Mouse (Mus musculus): ENCODE measurements around the gene Arpin. TPM values are rescaled to one million over a fixed set of nuclear protein-coding genes. Genes with fewer than 3 reads are reported as not detected.

Arpin gene
- total RNA-seq (2012; rRNA removed) (not detected in 2 replicates), polyA plus RNA-seq (2012; ENCODE audit: insufficient read depth in 1 of 2, insufficient read length in 2 of 2, low read depth in 1 of 2, low replicate concordance in 2 of 2, missing spikeins in 1 of 2) (not detected)

- Histone ChIP-seq H3K9ac (ENCODE audit: control insufficient read depth, low read depth, low read length, poor library complexity, severe bottlenecking) (no peak within 1 kb of the TSS), H3K27ac (ENCODE audit: control insufficient read depth, low read depth, low read length) (no peak within 1 kb of the TSS), H3K27me3 (ENCODE audit: control insufficient read depth in 1 of 2, insufficient read depth in 2 of 2, low read length in 2 of 2) (peaks cover 5% of the 10 kb centered on the region in 2 experiments), H3K4me3 (ENCODE audit: control insufficient read depth in 1 of 2, insufficient read depth in 1 of 2, low read depth in 2 of 2, low read length in 2 of 2) (no peak within 1 kb of the TSS), H3K9me3 (replicated peaks; ENCODE audit: insufficient read depth, low read length) (no peaks in the 10 kb centered on the region), H3K36me3 (ENCODE audit: control insufficient read depth in 1 of 2, insufficient read depth in 2 of 2, low read length in 2 of 2) (no peaks in the 10 kb centered on the region), H3K4me1 (ENCODE audit: control insufficient read depth in 1 of 2, insufficient read depth in 2 of 2, low read length in 2 of 2) (no peaks in the 10 kb centered on the region), H3K79me2 (ENCODE audit: control insufficient read depth, insufficient read depth, low read length, poor library complexity) (no peaks in the 10 kb centered on the region)
- no peak for DNase-seq (ENCODE audit: low read depth, low spot score)
- TF ChIP-seq CTCF (IDR thresholded peaks at IDR 0.05 in 2 of 3, conservative IDR thresholded peaks at IDR 0.05 in 1 of 3; ENCODE audit: control insufficient read depth in 1 of 3, insufficient read depth in 1 of 3, low read depth in 2 of 3, low read length in 3 of 3, poor library complexity in 1 of 3, severe bottlenecking in 1 of 3), result no peak
- TF ChIP-seq POLR2AphosphoS5 (IDR thresholded peaks at IDR 0.05; ENCODE audit: borderline replicate concordance, low read depth, low read length), result no peak
- TF ChIP-seq RAD21 (IDR thresholded peaks at IDR 0.05; ENCODE audit: low read depth, low read length), result no peak
- no peak for TF ChIP-seq ELF1 (IDR thresholded peaks at IDR 0.05; ENCODE audit: low read depth, low read length)
- no peak for TF ChIP-seq MAZ (IDR thresholded peaks at IDR 0.05; ENCODE audit: low read depth, low read length)
- TF ChIP-seq NRF1 (IDR thresholded peaks at IDR 0.05; ENCODE audit: insufficient read depth, low read depth, low read length, poor library complexity, severe bottlenecking), result no peak
- TF ChIP-seq CHD1 (IDR thresholded peaks at IDR 0.05; ENCODE audit: low read depth, low read length), result no peak
- TF ChIP-seq POLR2AphosphoS2 (IDR thresholded peaks at IDR 0.05; ENCODE audit: low read length), result no peak
- TF ChIP-seq HCFC1 (IDR thresholded peaks at IDR 0.05; ENCODE audit: low read depth, low read length), result no peak
- no peak for TF ChIP-seq ZNF384 (IDR thresholded peaks at IDR 0.05; ENCODE audit: low read depth, low read length)
- no peak for TF ChIP-seq GABPA (IDR thresholded peaks at IDR 0.05; ENCODE audit: low read depth, low read length)
- no peak for TF ChIP-seq ETS1 (IDR thresholded peaks at IDR 0.05; ENCODE audit: low read depth, low read length)
- TF ChIP-seq RCOR1 (IDR thresholded peaks at IDR 0.05; ENCODE audit: low read depth, low read length), result no peak
- TF ChIP-seq NELFE (IDR thresholded peaks at IDR 0.05; ENCODE audit: low read depth, low read length), result no peak
- no peak for TF ChIP-seq ZKSCAN1 (IDR thresholded peaks at IDR 0.05; ENCODE audit: low read depth, low read length)
- TF ChIP-seq UBTF (IDR thresholded peaks at IDR 0.05; ENCODE audit: borderline replicate concordance, insufficient read depth, low read depth, low read length), result no peak
- TF ChIP-seq GATA1 (IDR thresholded peaks at IDR 0.05; ENCODE audit: low read depth, low read length), result no peak
- no peak for TF ChIP-seq ZC3H11A (IDR thresholded peaks at IDR 0.05; ENCODE audit: low read depth, low read length)
- TF ChIP-seq JUND (IDR thresholded peaks at IDR 0.05; ENCODE audit: low read depth, low read length), result no peak
These were observed at the start of gene Arpin for GRCm38 (mm10) chr7:79934862-79935510. TSS of gene Arpin (minus strand) at chr7:79935359.

DNA sequence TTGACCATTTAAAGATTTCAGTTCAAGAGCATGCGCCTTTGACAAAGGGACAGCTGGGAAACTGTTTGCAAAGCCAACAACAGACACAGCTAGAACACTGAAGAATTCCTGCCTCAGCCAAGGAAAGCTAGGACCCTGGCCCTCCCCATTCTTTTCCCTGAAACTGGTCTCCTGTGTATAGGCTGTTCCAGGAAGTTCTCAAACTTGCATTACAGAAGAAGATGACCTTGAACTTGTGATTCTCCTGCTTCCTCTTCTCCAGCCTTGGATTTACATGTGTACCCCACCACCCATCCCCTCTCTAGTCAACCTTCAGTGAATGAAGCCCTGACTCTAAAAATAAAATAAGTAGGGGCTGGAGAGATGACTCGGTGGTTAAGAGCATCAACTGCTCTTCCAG lies 40.2 kb upstream of the Arpin start:
- Histone ChIP-seq H3K9ac (ENCODE audit: control insufficient read depth, low read depth, low read length, poor library complexity, severe bottlenecking) (no peak overlapping the region), H3K27me3 (ENCODE audit: control insufficient read depth in 1 of 2, insufficient read depth in 2 of 2, low read length in 2 of 2) (peaks cover 1 to 4% of the 10 kb centered on the region in 2 experiments; a peak in 3 of 4 replicates), H3K9me3 (replicated peaks; ENCODE audit: insufficient read depth, low read length) (no peaks in the 10 kb centered on the region), H3K4me1 (ENCODE audit: control insufficient read depth in 1 of 2, insufficient read depth in 2 of 2, low read length in 2 of 2) (peaks cover 2 to 18% of the 10 kb centered on the region in 2 experiments; a peak in 3 of 4 replicates), H3K79me2 (ENCODE audit: control insufficient read depth, insufficient read depth, low read length, poor library complexity) (no peaks in the 10 kb centered on the region), H3K36me3 (ENCODE audit: control insufficient read depth in 1 of 2, insufficient read depth in 2 of 2, low read length in 2 of 2) (peaks cover 0 to 8% of the 10 kb centered on the region in 2 experiments; a peak in 2 of 4 replicates), H3K4me3 (ENCODE audit: control insufficient read depth in 1 of 2, insufficient read depth in 1 of 2, low read depth in 2 of 2, low read length in 2 of 2) (no peak overlapping the region), H3K27ac (ENCODE audit: control insufficient read depth, low read depth, low read length) (no peak overlapping the region)
- no peak for DNase-seq (ENCODE audit: low read depth, low spot score)
- TF ChIP-seq MYC (IDR thresholded peaks at IDR 0.05; ENCODE audit: low read depth, low read length) (no peak), GATA1 (IDR thresholded peaks at IDR 0.05; ENCODE audit: low read depth, low read length) (no peak), RCOR1 (IDR thresholded peaks at IDR 0.05; ENCODE audit: low read depth, low read length) (no peak), TBP (IDR thresholded peaks at IDR 0.05; ENCODE audit: low read depth, low read length) (no peak), RAD21 (IDR thresholded peaks at IDR 0.05; ENCODE audit: low read depth, low read length) (no peak), SMC3 (IDR thresholded peaks at IDR 0.05; ENCODE audit: low read depth, low read length) (no peak), ZC3H11A (IDR thresholded peaks at IDR 0.05; ENCODE audit: low read depth, low read length) (no peak), UBTF (IDR thresholded peaks at IDR 0.05; ENCODE audit: borderline replicate concordance, insufficient read depth, low read depth, low read length) (no peak), JUND (IDR thresholded peaks at IDR 0.05; ENCODE audit: low read depth, low read length) (no peak), MAZ (IDR thresholded peaks at IDR 0.05; ENCODE audit: low read depth, low read length) (no peak), CTCF (IDR thresholded peaks at IDR 0.05 in 2 of 3, conservative IDR thresholded peaks at IDR 0.05 in 1 of 3; ENCODE audit: control insufficient read depth in 1 of 3, insufficient read depth in 1 of 3, low read depth in 2 of 3, low read length in 3 of 3, poor library complexity in 1 of 3, severe bottlenecking in 1 of 3) (no peak), USF1 (IDR thresholded peaks at IDR 0.05; ENCODE audit: low read depth, low read length) (no peak), NRF1 (IDR thresholded peaks at IDR 0.05; ENCODE audit: insufficient read depth, low read depth, low read length, poor library complexity, severe bottlenecking) (no peak), POLR2A (IDR thresholded peaks at IDR 0.05; ENCODE audit: control insufficient read depth in 1 of 2, insufficient read depth in 1 of 2, low read depth in 1 of 2, low read length in 2 of 2, poor library complexity in 1 of 2) (no peak), ETS1 (IDR thresholded peaks at IDR 0.05; ENCODE audit: low read depth, low read length) (no peak), MEF2A (IDR thresholded peaks at IDR 0.05; ENCODE audit: extremely low read depth, insufficient replicate concordance, low read depth, low read length, poor library complexity, severe bottlenecking) (no peak), USF2 (IDR thresholded peaks at IDR 0.05; ENCODE audit: borderline replicate concordance in 1 of 2, insufficient read depth in 1 of 2, low read depth in 1 of 2, low read length in 2 of 2) (no peak)

Data from MEL (cell line).